Mouse (Mus musculus) kidney, postnatal 4 days (tissue): Measurements from ENCODE around the gene Sdr9c7.

Experiments used
- DNase-seq, 2 experiments: peaks; one replicate each; pipeline ENCODE4 v3.0.0; 2021; ENCODE audit warnings: mixed read lengths in 2 of 2

Sdr9c7 gene

GRCm38 (mm10) chr10:127898218-127898617 lies at the start of gene Sdr9c7:
Gene Sdr9c7, plus strand, starts transcription at chr10:127898518.
- DNase-seq = no peak

DNA sequence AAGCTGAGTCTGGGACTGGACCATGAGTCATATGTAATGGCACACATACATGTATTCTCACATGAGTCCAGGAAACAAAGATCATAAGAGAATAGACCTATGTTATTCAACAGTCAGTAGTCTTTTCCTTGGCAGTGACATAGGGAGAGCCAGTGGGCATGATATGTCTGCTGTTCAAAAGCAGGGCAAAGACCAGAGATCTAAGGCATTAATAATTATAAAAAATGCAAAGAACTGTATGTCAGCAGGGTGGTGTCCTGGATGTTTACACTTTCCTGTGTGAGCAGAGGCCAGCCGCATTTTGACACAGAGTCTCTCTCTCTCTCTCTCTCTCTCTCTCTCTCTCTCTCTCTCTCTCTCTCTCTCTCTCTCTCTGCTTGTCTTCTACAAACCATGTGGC lies 48.7 kb upstream of the Sdr9c7 start, which contains the start of gene Rdh19:
Gene Rdh19, plus strand, starts transcription at position 301 of the 400 bp plus-strand sequence.
- no peak for DNase-seq

DNA sequence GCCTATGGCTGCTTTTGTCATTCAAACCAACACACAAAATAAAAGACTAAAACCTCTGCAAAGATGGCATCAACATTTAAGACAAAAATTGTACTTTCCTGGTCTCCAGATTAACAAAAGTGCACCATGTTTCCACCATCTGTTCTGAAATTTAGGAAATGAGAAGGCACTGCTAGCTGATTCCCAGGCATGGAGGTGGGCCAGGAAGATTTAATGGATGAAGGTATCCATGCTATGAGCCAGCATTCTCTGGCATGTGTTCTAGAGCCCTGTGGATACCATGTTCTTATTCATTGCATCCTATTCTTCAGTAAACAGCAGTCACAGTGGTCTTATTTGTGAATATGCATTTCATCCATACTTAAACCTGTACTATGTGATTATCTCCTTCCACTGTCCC lies 41.9 kb upstream of the Sdr9c7 start:
- no peak for DNase-seq

DNA sequence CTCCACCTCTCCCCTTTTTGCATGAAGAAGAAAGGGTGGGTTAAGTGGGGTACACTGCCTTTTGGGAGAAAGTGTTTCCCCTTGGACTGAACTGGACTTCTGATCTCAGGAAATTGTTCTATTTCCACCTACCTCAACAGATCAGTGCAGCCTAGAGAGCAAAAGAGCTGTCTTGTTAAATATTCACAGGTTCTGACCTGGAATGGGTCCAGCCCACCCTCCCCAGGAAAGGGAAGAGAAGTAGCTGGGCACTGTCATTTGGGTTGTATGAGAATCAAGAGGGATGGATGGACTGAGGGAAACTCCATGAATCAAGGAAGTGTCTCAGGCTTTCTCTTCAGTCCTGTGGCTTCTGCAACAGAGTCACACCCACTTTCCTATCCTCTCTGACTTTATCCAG lies 33.4 kb upstream of the Sdr9c7 start:
- peak; percentile 23 to 50 for DNase-seq

GRCm38 (mm10) chr10:127866232-127866631 lies 32.1 kb upstream of the Sdr9c7 start, which contains the start of gene Rdh16f2:
Gene Rdh16f2, plus strand, starts transcription at chr10:127866474.
- DNase-seq = no peak

GRCm38 (mm10) chr10:127872484-127872883 lies 25.8 kb upstream of the Sdr9c7 start:
- peak in 1 of 2 experiments; percentile 28 for DNase-seq

- DNase-seq = peak; percentile 81 to 88
Measured at GRCm38 (mm10) chr10:127877681-127878080, 20.6 kb upstream of the Sdr9c7 start.

DNA sequence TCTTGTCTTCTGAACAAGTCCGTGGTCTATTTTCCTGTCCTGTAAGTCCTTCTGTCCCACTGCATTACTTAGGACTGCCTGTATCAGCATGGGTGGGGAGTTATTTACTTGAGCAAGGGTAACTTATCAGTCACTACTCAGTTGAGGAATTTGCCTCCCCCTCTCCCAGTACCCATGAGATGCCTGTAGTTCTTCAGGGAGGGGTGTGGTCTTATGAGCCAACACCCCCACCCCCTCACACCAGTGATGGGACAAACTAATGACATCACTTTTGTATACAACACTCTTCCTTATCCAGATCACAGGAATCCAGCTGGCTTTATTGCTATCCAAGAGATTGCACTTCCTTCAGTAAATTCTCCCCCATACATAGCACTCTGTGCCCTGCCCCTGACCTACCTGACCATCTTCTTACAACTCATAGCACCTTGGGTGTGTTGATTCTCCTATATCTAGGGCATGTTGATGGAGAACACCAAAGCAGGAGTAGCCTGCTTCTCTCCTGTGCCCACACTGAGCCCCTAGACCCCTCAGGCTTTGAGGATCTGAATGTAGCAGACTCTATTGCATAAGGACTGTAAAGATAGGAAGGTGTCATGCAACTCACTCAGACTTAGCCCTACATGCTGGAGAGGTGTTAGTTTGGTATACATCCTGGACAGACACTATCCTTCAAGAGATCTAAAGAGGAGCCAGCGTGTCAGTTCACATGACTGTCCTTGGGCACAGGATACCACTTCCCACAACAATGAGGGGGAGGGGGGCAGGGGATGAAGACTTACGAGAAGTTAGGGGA lies 19.9 kb upstream of the Sdr9c7 start:
- DNase-seq = no peak

DNA sequence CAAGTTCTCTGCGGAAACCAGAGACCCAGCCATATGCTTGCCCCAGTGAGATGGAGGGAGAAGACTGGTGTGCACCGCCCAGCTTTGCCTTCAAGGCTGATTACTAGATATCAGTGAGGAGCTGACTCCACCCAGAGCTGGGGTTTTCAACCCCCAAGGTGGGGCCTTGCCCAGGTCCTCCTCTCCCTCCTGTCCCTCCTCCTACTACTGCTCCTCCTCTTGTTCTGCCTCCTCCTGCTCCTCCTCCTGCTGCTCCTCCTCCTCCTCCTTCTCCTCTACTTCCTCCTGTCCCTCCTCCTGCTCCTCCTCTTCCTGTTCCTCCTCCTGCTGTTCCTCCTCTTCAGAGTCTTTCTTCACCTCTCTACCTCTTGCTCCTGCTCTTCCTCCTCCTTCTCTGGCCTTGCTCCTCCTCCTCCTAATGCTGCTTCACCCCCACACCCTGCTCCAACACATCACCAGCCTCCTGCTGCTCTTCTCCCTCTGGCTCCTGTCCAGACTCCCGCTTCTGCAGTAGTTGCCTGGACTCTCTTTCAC lies 19.1 kb upstream of the Sdr9c7 start:
- DNase-seq = peak; percentile 19 to 36

DNA sequence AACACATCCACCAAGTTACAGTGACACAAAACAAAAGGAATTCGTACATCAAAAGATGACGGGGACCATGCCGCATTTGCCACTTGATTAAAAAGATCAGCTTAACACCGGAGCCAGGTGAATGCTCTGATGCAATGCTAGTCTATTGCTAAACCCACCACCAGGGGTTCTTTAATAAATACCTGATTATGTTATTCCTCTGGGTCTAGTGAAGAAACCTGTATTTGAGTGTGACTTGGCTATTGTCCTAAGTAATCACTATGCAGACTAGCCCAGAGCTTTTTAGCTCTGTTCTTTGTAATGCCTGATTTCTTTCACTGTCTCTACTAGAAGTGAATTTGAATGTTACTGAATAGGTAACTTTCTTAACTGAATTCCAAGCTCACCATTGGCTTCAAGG lies 17.3 kb upstream of the Sdr9c7 start:
- no peak for DNase-seq

GRCm38 (mm10) chr10:127886551-127886950 lies 11.8 kb upstream of the Sdr9c7 start:
- DNase-seq = no peak

DNA sequence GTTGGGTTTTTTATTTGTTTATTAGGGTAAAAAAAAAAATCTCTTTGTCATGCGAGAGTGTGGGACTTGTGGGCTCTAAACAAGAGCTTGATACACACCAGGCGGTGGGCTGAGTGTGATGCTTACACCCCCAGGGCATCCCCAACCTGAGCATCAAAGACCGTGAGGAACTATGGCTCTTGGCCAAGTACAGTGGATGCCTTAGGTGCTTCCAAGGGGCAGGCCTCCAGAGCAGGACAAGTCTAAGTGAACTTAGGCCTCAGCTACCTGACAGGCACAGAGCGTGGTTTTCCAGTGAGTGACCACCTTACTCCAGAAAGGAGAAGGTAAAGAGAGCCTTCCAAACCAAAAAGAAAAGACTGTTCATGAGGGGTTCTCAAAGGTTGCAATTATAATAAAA lies 11.3 kb upstream of the Sdr9c7 start:
- DNase-seq = peak in 1 of 2 experiments; percentile 24

GRCm38 (mm10) chr10:127888605-127889004 lies 9.7 kb upstream of the Sdr9c7 start, which contains the start of gene Rdh7:
Gene Rdh7, minus strand, starts transcription at chr10:127888817.
- no peak for DNase-seq

- DNase-seq = no peak
Measured at GRCm38 (mm10) chr10:127891481-127891880, 6.8 kb upstream of the Sdr9c7 start.

DNA sequence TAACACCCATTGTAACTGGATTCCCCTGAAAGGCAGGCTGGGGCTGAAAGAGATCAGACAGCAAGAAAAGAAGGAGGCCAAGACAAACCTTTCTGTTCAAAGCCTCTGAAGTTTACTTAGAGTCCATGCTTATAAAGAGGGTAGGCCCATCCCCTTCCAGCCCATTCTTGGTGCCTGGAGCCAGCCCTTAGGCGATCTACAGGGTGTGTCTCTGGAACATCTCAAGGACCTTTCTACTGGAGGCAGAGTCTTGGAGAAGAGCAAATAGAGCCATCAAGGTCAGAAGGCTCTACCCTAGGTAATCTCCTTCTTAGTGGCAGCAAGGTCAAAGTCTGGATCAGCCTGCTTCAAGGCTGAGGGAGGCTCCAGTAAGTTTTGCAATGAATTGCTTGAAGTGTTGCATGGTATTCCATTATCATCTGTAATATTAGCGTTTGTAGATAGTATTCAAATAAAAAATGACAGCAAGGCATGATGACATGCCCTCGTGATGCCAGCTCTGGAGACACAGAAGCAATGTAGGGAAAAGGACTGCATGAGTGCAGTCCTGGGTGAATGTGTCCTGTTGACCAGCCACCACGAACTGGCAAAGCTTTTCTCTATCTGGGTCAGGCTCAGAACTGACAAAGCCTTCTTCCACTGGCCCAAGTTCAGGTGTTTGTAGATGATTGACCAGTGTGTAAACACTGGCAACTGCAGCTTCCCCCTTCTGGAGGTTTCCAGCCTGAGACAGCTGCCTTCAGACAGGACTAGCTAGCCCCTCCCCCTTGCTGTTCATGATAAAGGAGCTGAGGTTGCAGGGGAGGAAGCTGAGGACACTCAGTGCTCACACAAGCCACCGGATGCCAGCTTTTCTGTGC lies 4.9 kb upstream of the Sdr9c7 start:
- DNase-seq = peak; percentile 31 to 61

GRCm38 (mm10) chr10:127896705-127897104 lies 1.6 kb upstream of the Sdr9c7 start:
- DNase-seq = no peak

DNA sequence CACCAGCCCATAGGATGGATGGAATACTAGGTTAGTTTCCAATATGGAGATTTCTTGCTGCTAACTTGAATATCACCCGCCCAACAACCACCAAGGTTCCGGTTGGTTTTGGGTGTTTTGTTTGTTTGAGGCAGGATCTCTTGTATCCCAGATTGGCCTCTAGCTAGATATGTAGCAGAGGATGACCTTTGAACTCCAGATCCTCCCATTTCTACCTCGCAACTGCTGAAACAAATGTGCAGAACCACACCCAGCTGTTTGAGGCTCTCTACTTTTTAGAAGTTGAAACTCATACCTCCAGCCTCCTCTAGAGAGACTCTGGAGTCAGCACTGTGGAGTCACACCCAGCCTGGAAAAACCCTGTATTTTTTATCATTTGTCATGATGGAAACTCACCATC lies 812 bp upstream of the Sdr9c7 start:
- no peak for DNase-seq

DNA sequence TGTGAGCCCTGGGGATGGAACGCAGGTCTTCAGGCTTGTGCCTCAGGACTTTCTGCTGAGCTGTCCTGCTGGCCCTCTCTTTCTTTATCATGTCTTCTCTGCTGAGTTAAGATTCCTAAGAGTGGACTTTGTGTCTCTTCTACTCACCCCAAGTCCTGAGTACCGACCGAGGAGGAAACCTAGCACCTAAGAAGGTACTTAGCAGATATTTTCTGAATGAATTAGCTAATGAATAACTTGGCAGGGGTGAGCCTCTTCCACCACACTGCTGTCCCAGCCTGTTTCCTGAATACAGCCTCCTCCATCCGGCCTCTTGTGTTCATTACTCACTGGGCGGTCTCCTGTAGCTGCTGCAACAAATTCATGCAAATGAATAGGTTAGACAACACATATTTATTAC lies 1.5 kb downstream of the Sdr9c7 start:
- DNase-seq = no peak

DNA sequence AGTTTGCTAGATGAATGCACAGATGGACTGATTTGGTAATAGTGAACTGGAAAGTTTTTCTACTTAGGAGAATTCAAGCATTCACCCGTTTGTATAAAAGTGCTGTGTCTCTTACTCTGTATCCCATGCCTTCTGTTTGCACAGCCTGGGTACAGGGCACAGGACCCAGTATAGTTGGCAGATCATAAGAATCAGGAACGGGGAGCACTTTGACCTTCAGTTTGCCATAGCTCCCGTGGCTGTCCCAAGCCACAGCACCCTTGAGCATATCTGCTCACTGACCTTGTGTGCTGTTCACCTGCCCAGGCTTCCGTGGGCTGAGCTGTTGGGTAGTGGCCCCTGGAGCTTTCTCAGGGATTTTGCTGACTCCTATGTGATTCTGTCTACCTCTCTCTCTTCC lies 3.4 kb downstream of the Sdr9c7 start:
- DNase-seq = no peak

DNA sequence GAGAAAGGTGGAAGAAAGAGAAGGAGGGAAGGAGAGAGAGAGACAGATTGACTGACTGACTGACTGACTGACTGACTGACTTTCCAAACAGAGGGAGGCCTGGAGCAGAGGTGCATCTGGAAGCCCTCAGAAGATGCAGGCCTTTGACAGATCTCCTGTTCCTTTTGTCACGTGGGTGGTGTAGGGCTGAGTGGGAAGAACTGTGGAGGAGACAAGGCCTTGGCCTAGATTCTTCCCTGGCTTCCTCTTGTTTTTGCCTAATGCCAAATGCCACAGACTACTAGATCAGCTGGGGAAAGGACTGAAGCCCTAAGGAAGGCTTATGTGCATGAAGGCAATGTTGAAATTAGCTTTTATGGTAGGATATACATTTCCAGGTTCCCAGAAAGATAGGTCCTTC lies 4.8 kb downstream of the Sdr9c7 start:
- no peak for DNase-seq

DNA sequence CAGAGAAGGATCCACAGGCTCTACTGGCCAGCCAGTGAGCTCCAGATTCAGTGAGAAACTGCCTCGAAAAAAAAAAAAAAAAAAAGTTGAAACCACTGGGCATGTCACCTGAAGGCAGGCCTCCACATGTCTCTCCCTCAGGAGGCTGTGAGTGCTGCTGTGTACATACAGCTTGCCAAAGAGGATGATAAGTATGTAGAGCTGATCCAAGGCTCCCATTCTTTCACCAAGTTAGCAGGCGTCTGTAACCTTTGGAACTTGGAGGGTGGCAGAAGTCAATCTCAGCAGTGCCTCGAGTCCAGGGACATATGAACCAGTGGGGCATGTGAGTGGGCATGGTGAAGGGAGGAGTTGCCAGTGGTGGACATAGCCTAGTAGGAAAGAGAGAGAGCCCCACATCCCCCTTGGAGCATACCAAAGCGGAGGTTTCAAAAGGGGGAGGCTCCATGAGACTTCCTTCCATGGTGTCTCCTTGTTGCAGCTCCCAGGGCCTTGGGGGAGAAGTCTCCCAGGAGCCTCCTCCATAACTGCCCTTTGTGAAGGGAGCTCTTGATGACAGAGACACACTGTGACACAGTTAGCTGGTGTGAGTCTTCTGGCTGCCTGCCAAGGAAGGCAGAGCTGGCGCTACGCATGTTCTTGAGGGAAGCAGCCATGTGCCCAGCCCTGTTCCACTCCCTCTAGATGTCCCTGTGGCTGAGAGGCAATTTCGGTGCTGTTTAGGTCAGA lies 6.6 kb downstream of the Sdr9c7 start:
- DNase-seq = peak; percentile 40 to 60

GRCm38 (mm10) chr10:127906138-127906537 lies 7.8 kb downstream of the Sdr9c7 start:
- no peak for DNase-seq
